Comparison of ENCODE assay signal across 14 mouse cellular contexts in the genomic region with DNA sequence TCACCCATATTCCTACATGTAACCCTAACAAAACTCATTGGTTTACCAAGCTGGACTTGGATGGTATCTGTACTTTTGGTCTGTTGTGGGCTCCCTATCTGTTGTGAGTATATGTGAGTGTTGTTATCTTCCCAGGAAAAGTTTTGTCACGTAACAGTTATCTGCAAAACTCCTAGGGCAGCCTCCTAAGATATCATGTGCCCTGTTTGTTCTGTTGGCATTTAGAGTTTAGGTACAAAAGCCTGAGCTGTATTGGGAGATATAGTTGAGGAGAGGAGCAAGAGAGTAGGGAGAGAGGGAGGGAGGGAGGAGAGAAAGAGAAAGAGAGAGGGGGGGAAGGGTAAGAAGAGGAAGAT.
A peak's percentile ranks its signal among the peaks of the same experiment; 100 is the strongest.
DNase-seq lines count a peak whose midpoint lies in the region; ATAC-seq lines count a peak whose summit lies in the region.
"Had no signal": no experiment of that assay in that cellular context is flagged by ENCODE, and none has a peak within 500 bp of the region (broad histone marks: within the 10 kb centered on the region; RNA-seq: fewer than 3 reads in every experiment).

No protein-coding gene starts in this region.

- peaks cover 8% of the 10 kb centered on the region for H3K9me3 ChIP-seq in heart, embryonic 13.5 days
- H3K9me3 ChIP-seq in lung, embryonic 16.5 days (ENCODE audit: control insufficient read depth, low read length) = peaks cover 4% of the 10 kb centered on the region; the same call in 1 of the 2 replicates
- H3K9me3 ChIP-seq in liver, embryonic 13.5 days (replicated peaks) = peaks cover 7% of the 10 kb centered on the region; the same call in 1 of the 2 replicates
- H3K9me3 ChIP-seq: forebrain, embryonic 13.5 days; neural tube, embryonic 15.5 days had no signal

- WGBS in heart, embryonic 13.5 days = 36% methylated on average over 1 of the region's 1 CpGs
- WGBS in lung, embryonic 16.5 days = 70% methylated on average over 1 of the region's 1 CpGs
- WGBS in liver, embryonic 13.5 days (ENCODE audit: insufficient replicate concordance) = 13% methylated on average over 1 of the region's 1 CpGs

- ATAC-seq in heart, embryonic 13.5 days (ENCODE audit: extremely low read depth, insufficient number of reproducible peaks, low FRiP score, low TSS enrichment) = no peak
- ATAC-seq in lung, embryonic 16.5 days (ENCODE audit: low read depth) = no peak
- peak; percentile 78 for ATAC-seq in liver, embryonic 13.5 days (ENCODE audit: low read depth)

- peaks cover 16% of the 10 kb centered on the region for H3K4me1 ChIP-seq in heart, embryonic 13.5 days
- H3K4me1 ChIP-seq in lung, embryonic 16.5 days (replicated peaks; ENCODE audit: control insufficient read depth, insufficient read depth, low read length) = peaks cover 11% of the 10 kb centered on the region
- H3K4me1 ChIP-seq in liver, embryonic 13.5 days (replicated peaks) = 0 out of 2 replicates have a peak, but pooled peaks cover 7% of the 10 kb centered on the region
- H3K4me1 ChIP-seq: neural tube, embryonic 15.5 days had no signal

- intact Hi-C loops in heart, postnatal 36 days (cut with DNase I) = no loop called here

- H3K36me3 ChIP-seq in heart, embryonic 13.5 days = no peaks in the 10 kb centered on the region
- H3K36me3 ChIP-seq in lung, embryonic 16.5 days (ENCODE audit: control insufficient read depth, insufficient read depth, low read length) = no peaks in the 10 kb centered on the region
- no peaks in the 10 kb centered on the region for H3K36me3 ChIP-seq in liver, embryonic 13.5 days
- H3K36me3 ChIP-seq: hindbrain, embryonic 13.5 days; neural tube, embryonic 15.5 days had no signal

- peak overlapping the region; percentile 77 for H3K27ac ChIP-seq in heart, embryonic 13.5 days (replicated peaks)
- H3K27ac ChIP-seq in lung, embryonic 16.5 days (ENCODE audit: low read length) = peak overlapping the region; percentile 60; the same call in 1 of the 2 replicates
- H3K27ac ChIP-seq in liver, embryonic 13.5 days = no peak overlapping the region
- H3K27ac ChIP-seq: forebrain, embryonic 13.5 days; hindbrain, embryonic 13.5 days; neural tube, embryonic 15.5 days had no signal

- no peak overlapping the region for H3K4me3 ChIP-seq in heart, embryonic 13.5 days
- no peak overlapping the region for H3K4me3 ChIP-seq in lung, embryonic 16.5 days (ENCODE audit: low read length)
- no peak overlapping the region for H3K4me3 ChIP-seq in liver, embryonic 13.5 days (replicated peaks)
- H3K4me3 ChIP-seq: forebrain, embryonic 13.5 days; hindbrain, embryonic 13.5 days; neural tube, embryonic 15.5 days had no signal

- H3K9ac ChIP-seq in heart, embryonic 13.5 days = no peak overlapping the region
- H3K9ac ChIP-seq in lung, embryonic 16.5 days (ENCODE audit: low read length) = no peak overlapping the region
- no peak overlapping the region for H3K9ac ChIP-seq in liver, embryonic 13.5 days
- H3K9ac ChIP-seq: forebrain, embryonic 13.5 days; hindbrain, embryonic 13.5 days; neural tube, embryonic 15.5 days had no signal

- no peak overlapping the region for H3K4me2 ChIP-seq in heart, embryonic 13.5 days
- no peak overlapping the region for H3K4me2 ChIP-seq in lung, embryonic 16.5 days (ENCODE audit: low read depth, low read length)
- H3K4me2 ChIP-seq in liver, embryonic 13.5 days = no peak overlapping the region
- H3K4me2 ChIP-seq: forebrain, embryonic 13.5 days; hindbrain, embryonic 13.5 days; neural tube, embryonic 15.5 days had no signal

- no peak for DNase-seq in heart, postnatal 36 days
- DNase-seq in lung, postnatal 4 days = no peak
- no peak for DNase-seq in liver, embryonic 13.5 days
- no peak for DNase-seq in layer of hippocampus, adult 18-20 months (ENCODE audit: low spot score in 2 of 2)
- DNase-seq in ovary, postnatal 36 days (ENCODE audit: low spot score) = no peak
- DNase-seq: B cell, adult 2 months; cerebellum, adult 11-12 months; kidney, adult 18-20 months; kidney, postnatal 36 days had no signal

- H3K27me3 ChIP-seq in heart, embryonic 13.5 days (replicated peaks) = no peaks in the 10 kb centered on the region
- H3K27me3 ChIP-seq in lung, embryonic 16.5 days (ENCODE audit: control insufficient read depth, insufficient read depth, low read depth, low read length) = no peaks in the 10 kb centered on the region
- H3K27me3 ChIP-seq in liver, embryonic 13.5 days = no peaks in the 10 kb centered on the region
- H3K27me3 ChIP-seq: forebrain, embryonic 13.5 days; hindbrain, embryonic 13.5 days; neural tube, embryonic 15.5 days had no signal
